Mouse (Mus musculus) kidney, embryonic 15.5 days (tissue): ENCODE data around the gene Snrpb. TPM values are rescaled to one million over a fixed set of nuclear protein-coding genes. Genes with fewer than 3 reads are reported as not detected.

ENCODE experiments used
- ATAC-seq: fragments of 200-750 bp; cut with Nextera tagmentation; replicated peaks from 2 replicates; pipeline ENCODE4 v1.8.0; 2017; ENCODE audit warnings: moderate TSS enrichment; ENCODE audit not compliant: low FRiP score
- H3K27ac ChIP-seq: fragments of 300-500 bp; sonication (generic); 2 replicates; pipeline ENCODE4 v1.5.1; 2015; ENCODE audit warnings: mild to moderate bottlenecking, inconsistent platforms
- H3K27me3 ChIP-seq: fragments of 300-500 bp; sonication (generic); 2 replicates; pipeline ENCODE4 v1.6.1; 2015; ENCODE audit warnings: inconsistent platforms
- H3K36me3 ChIP-seq: fragments of 300-500 bp; sonication (generic); 2 replicates; pipeline ENCODE4 v1.6.1; 2015; ENCODE audit warnings: inconsistent platforms
- H3K4me1 ChIP-seq: fragments of 300-500 bp; sonication (generic); 2 replicates; pipeline ENCODE4 v1.6.1; 2015; ENCODE audit warnings: inconsistent platforms
- H3K4me2 ChIP-seq: fragments of 300-500 bp; sonication (generic); 2 replicates; pipeline ENCODE4 v1.6.1; 2015; ENCODE audit warnings: moderate library complexity, mild to moderate bottlenecking, inconsistent platforms
- H3K4me3 ChIP-seq: fragments of 300-500 bp; sonication (generic); replicated peaks from 2 replicates; pipeline ENCODE4 v1.5.1; 2015; ENCODE audit warnings: mild to moderate bottlenecking, inconsistent platforms
- H3K9ac ChIP-seq: fragments of 300-500 bp; sonication (generic); 2 replicates; pipeline ENCODE4 v1.6.1; 2015; ENCODE audit warnings: mild to moderate bottlenecking, inconsistent platforms
- H3K9me3 ChIP-seq: fragments of 300-500 bp; sonication (generic); replicated peaks from 2 replicates; pipeline ENCODE4 v1.6.1; 2016; ENCODE audit warnings: inconsistent platforms
- WGBS: fragments of 180-500 bp; shearing (Covaris S2); methylation state at CpG from one replicate; pipeline ENCODE4 v1.1.7; 2015; ENCODE audit warnings: mixed read lengths; 5-methylcytosine and 5-hydroxymethylcytosine counted together
- polyA plus RNA-seq: library from polyadenylated mRNA; unstranded; fragments of >200 nt; fragmentation: Nextera tagmentation; extraction: Ambion mirVana; gene quantifications from 2 replicates; pipeline ENCODE4 v1.2.1, GENCODE M21; 2015

The Snrpb gene
- polyA plus RNA-seq, 1 experiment from 2014 or later = 661 TPM

GRCm38 (mm10) chr2:130125279-130126059 lies 53.7 kb downstream of the Snrpb start:
- 77% methylated on average over 6 of the region's 6 CpGs for WGBS
- Histone ChIP-seq H3K4me2 (no peak overlapping the region), H3K9me3 (no peaks in the 10 kb centered on the region), H3K4me3 (no peak overlapping the region), H3K27ac (no peak overlapping the region), H3K27me3 (no peaks in the 10 kb centered on the region), H3K4me1 (no peaks in the 10 kb centered on the region), H3K9ac (no peak overlapping the region), H3K36me3 (no peaks in the 10 kb centered on the region)
- ATAC-seq = no peak

Other genes with a start within 250 kb of the Snrpb start
- gene Tgm3, start 167.1 kb downstream of the Snrpb start, polyA plus RNA-seq = 0.12 TPM in 1 of 2 replicates, not detected in the other
- gene Tgm6, start 67.0 kb downstream of the Snrpb start, polyA plus RNA-seq = not detected in 2 replicates
- gene Tmc2, start 15.8 kb upstream of the Snrpb start, polyA plus RNA-seq = not detected in 2 replicates
- 317 and 325 TPM in 2 replicates for gene Nop56, start 95.0 kb upstream of the Snrpb start, polyA plus RNA-seq
- 188 and 191 TPM in 2 replicates for gene Idh3b, start 105.1 kb upstream of the Snrpb start, polyA plus RNA-seq
- 2.1 and 2.8 TPM in 2 replicates for gene Ebf4, start 115.8 kb upstream of the Snrpb start, polyA plus RNA-seq
- 82.1 and 87.4 TPM in 2 replicates for gene Cpxm1, start 218.2 kb upstream of the Snrpb start, polyA plus RNA-seq
- gene Gm28372, start 225.8 kb upstream of the Snrpb start, polyA plus RNA-seq = 0.09 TPM in 1 of 2 replicates, not detected in the other
- gene 1700020A23Rik, start 225.9 kb upstream of the Snrpb start, polyA plus RNA-seq = not detected in 2 replicates
- not detected in 2 replicates for gene Tmem239, start 227.1 kb upstream of the Snrpb start, polyA plus RNA-seq
- 101 and 103 TPM in 2 replicates for gene Vps16, start 244.9 kb upstream of the Snrpb start, polyA plus RNA-seq
- gene Pced1a, start 245.3 kb upstream of the Snrpb start, polyA plus RNA-seq = 17.3 and 19.0 TPM in 2 replicates